Mouse (Mus musculus) spleen, adult 2 months (tissue): ENCODE measurements around the gene Slc30a6. TPM values are rescaled to one million over a fixed set of nuclear protein-coding genes. Genes with fewer than 3 reads are reported as not detected.
A peak's percentile ranks its signal among the peaks of the same experiment; 100 is the strongest.

ENCODE experiments used
- DNase-seq, 2 experiments: peaks; one replicate each; pipeline versions ENCODE4 v3.0.0 to v3.0.0-alpha.2; 2012 to 2021; ENCODE audit warnings: low spot score in 2 of 2, low read depth in 1 of 2
- H3K27ac ChIP-seq: fragments of 200-500 bp; 2 replicates; pipeline ENCODE4 v1.5.1; 2012; ENCODE audit warnings: low read length, inconsistent platforms; ENCODE audit not compliant: insufficient read depth
- H3K27me3 ChIP-seq: fragments of 200-500 bp; 2 replicates; pipeline ENCODE4 v1.6.1; 2012; ENCODE audit warnings: mild to moderate bottlenecking, moderate library complexity, low read length, inconsistent platforms; ENCODE audit not compliant: control insufficient read depth, insufficient read depth
- H3K36me3 ChIP-seq: fragments of 200-500 bp; 2 replicates; pipeline ENCODE4 v1.6.1; 2012; ENCODE audit warnings: mild to moderate bottlenecking, low read length, inconsistent platforms; ENCODE audit not compliant: control insufficient read depth, insufficient read depth
- H3K4me1 ChIP-seq: fragments of 200-500 bp; 2 replicates; pipeline ENCODE4 v1.6.1; 2011; ENCODE audit warnings: inconsistent platforms; ENCODE audit not compliant: control insufficient read depth, insufficient read depth, insufficient read length
- H3K4me3 ChIP-seq: fragments of 200-500 bp; 2 replicates; pipeline ENCODE4 v1.5.1; 2011; ENCODE audit warnings: mild to moderate bottlenecking, inconsistent platforms; ENCODE audit not compliant: insufficient read depth, insufficient read length; ENCODE audit errors: extremely low read depth
- CTCF ChIP-seq: fragments of 200-500 bp; IDR thresholded peaks from 2 replicates; pipeline ENCODE4 v1.5.1; 2011; ENCODE audit warnings: mild to moderate bottlenecking, inconsistent platforms; ENCODE audit not compliant: insufficient read depth, insufficient read length, insufficient replicate concordance; ENCODE audit errors: extremely low read depth
- POLR2A ChIP-seq: fragments of 200-500 bp; IDR thresholded peaks from 2 replicates; pipeline ENCODE4 v1.6.1; 2011; ENCODE audit warnings: low read depth, low read length, inconsistent platforms
- WGBS: fragments of 180-500 bp; shearing (Covaris S2); methylation state at CpG from one replicate; pipeline ENCODE4 v1.1.7; 2018; 5-methylcytosine and 5-hydroxymethylcytosine counted together
- polyA plus RNA-seq: library from polyadenylated mRNA; depleted of rRNA; stranded (reverse); fragments of >200 nt; gene quantifications from 2 replicates; pipeline ENCODE4 v1.2.3, GENCODE M21; 2012

The Slc30a6 gene
- polyA plus RNA-seq, 1 experiment: 9.5 TPM

GRCm38 (mm10) chr17:74440486-74440885 lies 45.1 kb downstream of the Slc30a6 start:
- 0 out of 2 replicates have a peak, but pooled peaks cover 4% of the 10 kb centered on the region for H3K4me1 ChIP-seq
- peak in 1 of 2 experiments; percentile 25 for DNase-seq
- peaks cover 1% of the 10 kb centered on the region; the same call in 1 of the 2 replicates for H3K36me3 ChIP-seq
- no peak overlapping the region for H3K4me3 ChIP-seq
- WGBS: 10% methylated on average over 5 of the region's 5 CpGs
- TF ChIP-seq POLR2A (no peak), CTCF (no peak)
- H3K27ac ChIP-seq: peak overlapping the region; percentile 18; the same call in 1 of the 2 replicates
- no peaks in the 10 kb centered on the region for H3K27me3 ChIP-seq

GRCm38 (mm10) chr17:74449776-74450175 lies 54.4 kb downstream of the Slc30a6 start:
- 91% methylated on average over 10 of the region's 10 CpGs for WGBS
- TF ChIP-seq POLR2A (no peak), CTCF (no peak)

GRCm38 (mm10) chr17:74453928-74454327 lies 58.5 kb downstream of the Slc30a6 start:
- no peak for TF ChIP-seq POLR2A
- no peak for TF ChIP-seq CTCF
- WGBS: 75% methylated on average over 3 of the region's 3 CpGs
- no peak overlapping the region for H3K27ac ChIP-seq
- H3K4me3 ChIP-seq: no peak overlapping the region
- peaks cover 2% of the 10 kb centered on the region for H3K36me3 ChIP-seq
- peaks cover 3% of the 10 kb centered on the region; the same call in 1 of the 2 replicates for H3K4me1 ChIP-seq
- no peak for DNase-seq
- H3K27me3 ChIP-seq: no peaks in the 10 kb centered on the region

More at GRCm38 (mm10) chr17:74449776-74450175, 54.4 kb downstream of the Slc30a6 start:
- no peak overlapping the region for H3K27ac ChIP-seq
- H3K27me3 ChIP-seq: no peaks in the 10 kb centered on the region
- no peak for DNase-seq
- H3K36me3 ChIP-seq: peaks cover 5% of the 10 kb centered on the region
- no peak overlapping the region for H3K4me3 ChIP-seq
- no peaks in the 10 kb centered on the region for H3K4me1 ChIP-seq

- Histone ChIP-seq H3K4me3 (no peak overlapping the region), H3K36me3 (peaks cover 2% of the 10 kb centered on the region), H3K27ac (no peak overlapping the region), H3K27me3 (no peaks in the 10 kb centered on the region), H3K4me1 (peaks cover 5% of the 10 kb centered on the region; the same call in 1 of the 2 replicates)
- no peak for DNase-seq
- 68% methylated on average over 1 of the region's 1 CpGs for WGBS
- TF ChIP-seq CTCF: no peak
- TF ChIP-seq POLR2A: no peak
Observed at GRCm38 (mm10) chr17:74454660-74455059, 59.3 kb downstream of the Slc30a6 start.

- Histone ChIP-seq H3K4me1 (peaks cover 5% of the 10 kb centered on the region; the same call in 1 of the 2 replicates), H3K27ac (no peak overlapping the region), H3K27me3 (no peaks in the 10 kb centered on the region), H3K4me3 (no peak overlapping the region), H3K36me3 (no peaks in the 10 kb centered on the region; the same call in none of the 2 replicates)
- WGBS: 85% methylated on average over 4 of the region's 4 CpGs
- no peak for DNase-seq
- TF ChIP-seq POLR2A (no peak), CTCF (no peak)
Observed at GRCm38 (mm10) chr17:74455426-74455825, 60.0 kb downstream of the Slc30a6 start.

- Histone ChIP-seq H3K27me3 (no peaks in the 10 kb centered on the region), H3K4me1 (peaks cover 5% of the 10 kb centered on the region; the same call in 1 of the 2 replicates), H3K27ac (no peak overlapping the region), H3K36me3 (no peaks in the 10 kb centered on the region; the same call in none of the 2 replicates), H3K4me3 (no peak overlapping the region)
- 93% methylated on average over 5 of the region's 5 CpGs for WGBS
- no peak for TF ChIP-seq POLR2A
- no peak for DNase-seq
Observed at GRCm38 (mm10) chr17:74456825-74457224, 61.4 kb downstream of the Slc30a6 start.

- 70% methylated on average over 10 of the region's 10 CpGs for WGBS
- no peak for DNase-seq
- peak overlapping the region; percentile 48 for H3K4me3 ChIP-seq
- H3K27ac ChIP-seq: peak overlapping the region; percentile 44
- H3K27me3 ChIP-seq: no peaks in the 10 kb centered on the region
- no peaks in the 10 kb centered on the region for H3K36me3 ChIP-seq
- no peak for TF ChIP-seq POLR2A
- no peak for TF ChIP-seq CTCF
- H3K4me1 ChIP-seq: peaks cover 5% of the 10 kb centered on the region; the same call in 1 of the 2 replicates
Observed at GRCm38 (mm10) chr17:74457972-74458677, 62.7 kb downstream of the Slc30a6 start.
